Mouse (Mus musculus) hematopoietic stem cell, adult 5-6 weeks (primary cell): Measurements from ENCODE around the gene Trmt44. TPM values are rescaled to one million over a fixed set of nuclear protein-coding genes. Genes with fewer than 3 reads are reported as not detected.
A peak's percentile ranks its signal among the peaks of the same experiment; 100 is the strongest.

Experiments
- ATAC-seq, 2 experiments: fragments of 125-278 bp in 1 of 2; replicated peaks in 1 of 2; 2 replicates each; pipeline ENCODE4 v1.8.0; 2016 to 2017; ENCODE audit warnings: inconsistent platforms in 2 of 2, mild to moderate bottlenecking in 2 of 2, moderate number of reproducible peaks in 2 of 2, low read depth in 1 of 2, moderate TSS enrichment in 1 of 2; ENCODE audit not compliant: low FRiP score in 2 of 2, poor library complexity in 2 of 2, severe bottlenecking in 2 of 2, insufficient read depth in 1 of 2, low TSS enrichment in 1 of 2
- total RNA-seq: library from RNA; stranded (forward); fragments of 172-1452, 232-1000 nt; gene quantifications from 2 replicates; pipeline ENCODE4 v1.2.3, GENCODE M21; 2017

Trmt44 gene
- total RNA-seq, 1 experiment from 2014 or later: 4.4 TPM

DNA sequence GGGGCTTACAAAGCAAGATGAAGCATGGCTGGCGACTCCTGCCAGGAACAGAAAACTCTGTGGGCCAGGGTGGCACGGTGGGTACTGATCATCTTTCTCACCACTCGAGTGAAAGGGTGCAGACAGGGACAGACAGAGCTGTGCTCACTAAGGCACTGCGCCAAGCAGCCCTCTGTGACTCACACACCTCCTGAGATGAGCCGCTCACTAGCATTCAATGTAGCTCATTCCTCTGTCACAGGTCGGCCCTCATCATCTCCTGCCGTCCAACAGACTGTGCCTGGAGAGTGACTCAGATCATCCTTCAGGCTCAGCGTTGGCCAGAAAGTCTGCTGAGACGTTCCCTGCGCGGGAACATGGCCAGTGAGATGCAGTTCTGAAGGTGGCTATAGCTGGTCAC, 58.1 kb downstream of the Trmt44 start:
- ATAC-seq: no peak

DNA sequence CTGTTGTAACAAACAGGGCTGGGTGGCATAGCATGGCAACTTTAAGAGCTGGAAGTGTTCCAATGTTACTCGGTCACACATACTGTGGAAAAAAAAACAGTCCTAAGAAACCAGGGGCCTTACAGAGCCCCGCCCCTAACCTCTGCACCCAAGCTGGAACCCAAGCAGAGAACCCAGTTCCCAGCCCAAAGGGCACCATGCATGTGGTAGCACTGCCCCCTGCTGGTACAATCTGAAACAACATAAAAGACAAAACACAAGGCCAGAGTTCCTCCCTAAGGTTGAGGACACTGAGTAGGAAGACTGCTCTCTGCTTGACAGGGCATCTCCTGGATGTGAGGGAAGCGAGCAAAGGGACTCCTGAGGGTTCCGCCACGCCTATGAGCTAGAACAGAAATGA, 64.3 kb downstream of the Trmt44 start:
- peak in 1 of 2 experiments; percentile 51; a peak in 2 of 4 replicates for ATAC-seq

Other genes starting within 250 kb of the Trmt44 start
- not detected in 2 replicates for gene Hmx1, start 186.0 kb downstream of the Trmt44 start, total RNA-seq
- not detected in 2 replicates for gene Cpz, start 49.4 kb downstream of the Trmt44 start, total RNA-seq
- gene Acox3, start 8.0 kb upstream of the Trmt44 start, total RNA-seq: 16.3 and 24.4 TPM in 2 replicates
- not detected in 2 replicates for gene Htra3, start 104.7 kb upstream of the Trmt44 start, total RNA-seq
- 1.9 and 10.8 TPM in 2 replicates for gene Sh3tc1, start 164.9 kb upstream of the Trmt44 start, total RNA-seq
- gene Ablim2, start 182.8 kb upstream of the Trmt44 start, total RNA-seq: 3.7 TPM in 1 of 2 replicates, not detected in the other